Mouse (Mus musculus): ENCODE results near the gene Scamp1.

Scamp1 gene

DNA sequence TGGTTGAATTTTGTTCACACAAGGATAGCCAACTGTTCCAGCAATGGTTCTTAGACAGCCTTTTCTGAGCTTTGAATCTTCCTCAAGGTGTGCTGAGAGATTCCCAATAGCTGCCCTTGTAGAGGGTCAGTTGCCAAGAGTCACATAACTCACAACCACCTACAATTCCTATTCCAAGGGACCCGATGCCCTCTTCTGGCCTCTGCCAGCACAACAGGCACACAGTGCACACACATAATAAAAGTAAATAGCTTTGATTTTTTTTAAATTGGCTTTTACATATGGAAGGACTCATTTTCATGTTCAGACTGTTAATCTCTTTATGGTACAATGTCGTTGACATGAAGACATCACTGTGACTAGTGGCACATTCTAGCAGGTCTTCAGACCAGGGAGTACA, 72.9 kb downstream of the Scamp1 start:
- DNase-seq, result peak; percentile 42 to 51

DNA sequence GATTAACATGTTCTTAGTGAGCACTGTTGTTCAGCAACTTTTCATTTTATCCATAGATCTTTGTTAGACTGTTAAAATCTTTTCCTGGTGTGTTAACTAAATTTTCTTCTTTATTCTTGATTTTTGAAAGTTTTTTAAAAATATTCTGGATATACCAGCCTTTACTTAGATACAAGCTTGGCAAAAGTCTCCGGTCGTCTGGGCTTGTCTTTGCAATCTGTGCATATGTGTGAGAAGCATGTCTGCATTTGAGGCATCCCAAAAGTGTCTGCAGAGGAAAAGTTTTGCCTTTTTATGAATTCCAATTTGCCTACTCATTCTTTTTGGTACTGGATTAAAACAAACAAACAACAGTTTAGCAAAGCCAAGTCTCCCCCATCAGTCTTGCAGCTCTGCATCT, 73.5 kb downstream of the Scamp1 start:
- DNase-seq, result no peak

DNA sequence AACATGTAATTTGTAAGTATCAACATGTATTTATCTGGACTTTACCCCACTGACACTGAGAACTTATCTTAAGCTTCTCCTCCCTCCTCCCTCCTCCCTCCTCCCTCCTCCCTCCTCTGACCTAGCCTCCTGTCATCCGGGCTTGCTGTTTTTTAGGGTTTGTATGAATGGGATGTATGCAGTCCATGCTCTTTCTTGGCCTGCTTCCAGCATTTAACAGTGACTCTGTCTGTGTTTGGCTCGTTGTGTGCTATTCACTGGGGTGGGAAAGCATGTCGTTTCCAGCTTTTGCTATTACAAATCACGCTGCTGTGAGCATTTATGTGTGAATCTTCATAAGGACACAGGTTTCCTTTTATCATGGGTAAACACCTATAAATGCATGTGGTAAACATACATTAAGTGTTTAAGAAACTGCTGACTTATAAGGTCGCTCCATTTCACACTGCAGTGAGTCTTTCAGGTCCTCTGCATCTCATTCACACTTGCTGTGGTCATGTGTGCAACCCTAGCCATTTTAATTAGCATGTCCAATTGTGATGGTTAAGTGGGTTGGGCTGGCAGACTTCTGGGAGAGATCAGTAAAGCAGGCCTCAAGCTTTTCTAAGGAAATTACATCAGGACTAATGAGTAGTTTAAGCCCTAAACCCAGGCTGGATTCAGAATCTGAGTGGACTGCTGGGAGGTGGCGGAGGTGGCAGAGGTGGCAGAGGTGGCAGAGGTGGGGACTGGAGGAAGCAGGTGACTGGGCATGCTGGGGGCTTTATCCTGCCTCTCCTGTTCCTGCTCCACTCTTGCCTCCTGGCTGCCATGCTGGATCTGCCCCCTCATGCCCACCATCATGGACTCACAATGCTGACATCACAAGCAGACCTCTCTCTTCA, 74.2 kb downstream of the Scamp1 start:
- no peak for DNase-seq

DNA sequence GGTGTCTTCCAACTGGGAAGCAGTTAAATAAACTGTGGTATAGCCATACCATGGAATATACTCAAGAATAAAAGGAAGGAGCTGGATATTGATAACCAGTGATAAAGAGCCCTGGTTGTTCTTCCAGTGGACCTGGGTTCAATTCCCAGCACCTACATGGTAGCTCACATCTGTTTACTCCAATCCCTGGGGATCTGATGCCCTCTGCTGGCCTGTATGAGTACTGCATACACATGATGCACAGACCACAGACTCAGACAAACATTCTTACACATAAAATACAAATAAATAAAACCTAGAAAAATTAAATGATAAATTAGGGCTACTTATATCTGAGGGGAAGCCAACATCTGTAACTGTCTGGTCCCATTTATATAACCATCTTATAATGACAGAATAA, 76.8 kb downstream of the Scamp1 start:
- no peak for DNase-seq

DNA sequence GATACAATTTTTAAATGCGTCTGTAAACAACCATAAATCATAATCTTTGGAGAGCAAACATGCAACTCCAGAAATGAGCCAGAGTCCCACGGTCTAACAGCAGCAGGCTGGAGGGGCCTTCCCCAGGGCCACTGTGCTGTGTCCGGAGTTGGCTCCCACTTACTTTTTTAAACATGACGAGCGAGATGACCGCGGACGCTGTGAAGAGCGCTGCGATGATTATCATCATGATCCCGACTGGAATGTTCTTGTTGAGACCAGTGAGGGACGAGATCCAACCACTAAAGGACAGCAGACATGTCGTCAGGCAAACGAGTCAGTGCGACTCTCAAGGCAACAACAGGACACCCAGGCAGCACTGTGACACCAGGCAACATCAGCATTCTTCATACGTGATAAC, 77.7 kb downstream of the Scamp1 start:
- DNase-seq, result peak in 1 of 2 experiments; percentile 1

DNA sequence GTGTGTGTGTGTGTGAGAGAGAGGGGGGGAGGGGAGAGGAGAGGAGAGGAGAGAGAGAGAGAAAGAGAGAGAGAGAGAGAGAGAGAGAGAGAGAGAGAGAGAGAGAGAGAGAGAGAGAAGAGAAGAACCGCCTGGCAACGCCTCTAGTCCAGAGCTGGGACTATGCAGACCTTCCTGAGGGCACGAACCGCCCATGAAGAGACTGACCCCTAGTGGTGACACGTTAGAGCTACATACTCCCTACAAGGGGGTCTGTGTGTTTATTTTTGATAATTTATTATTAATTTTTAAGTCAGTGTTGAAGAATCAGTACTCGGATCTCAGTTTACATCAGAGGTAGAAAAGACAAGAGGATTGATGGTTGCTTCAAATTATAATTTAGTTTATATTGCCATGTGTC, 80.4 kb downstream of the Scamp1 start:
- DNase-seq, result peak; percentile 62 to 68

DNA sequence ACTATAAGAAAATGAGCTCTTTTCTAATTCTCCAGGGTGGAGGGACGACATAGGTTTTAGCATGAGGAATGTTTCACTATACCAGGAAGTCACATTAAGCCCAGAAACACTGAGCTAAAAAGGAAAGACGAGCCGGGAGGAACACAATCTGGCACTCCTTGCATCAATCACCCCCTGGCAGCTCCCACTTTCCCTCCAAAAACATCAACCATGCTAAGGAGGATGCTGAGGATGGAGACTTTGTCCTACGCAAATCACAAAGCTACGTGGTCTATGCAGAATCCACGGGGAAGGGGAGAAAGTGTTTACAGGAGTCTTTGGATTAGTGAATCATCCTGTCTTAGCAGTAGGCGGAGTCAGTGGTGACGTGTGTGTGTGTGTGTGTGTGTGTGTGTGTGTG, 85.8 kb downstream of the Scamp1 start:
- no peak for DNase-seq

DNA sequence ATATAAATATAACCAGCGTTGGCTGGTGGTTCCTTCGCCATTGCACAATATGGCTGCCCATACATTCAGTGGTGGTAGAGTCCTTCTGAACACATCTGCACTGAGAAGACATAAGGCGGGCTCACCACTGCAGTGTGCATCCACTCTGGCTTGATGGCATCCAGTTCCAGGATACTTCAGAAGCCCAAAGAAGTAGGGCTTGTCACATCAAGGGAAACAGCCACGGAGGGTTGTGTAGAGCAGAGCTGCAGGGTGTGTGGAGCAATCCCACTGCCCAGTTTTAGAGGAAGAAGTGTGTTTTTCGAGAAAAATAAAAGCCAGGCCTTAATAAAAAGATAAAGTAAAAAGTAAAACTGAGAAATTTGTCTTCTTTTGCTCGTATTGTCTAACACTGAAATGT, 87.0 kb downstream of the Scamp1 start:
- DNase-seq, result no peak

DNA sequence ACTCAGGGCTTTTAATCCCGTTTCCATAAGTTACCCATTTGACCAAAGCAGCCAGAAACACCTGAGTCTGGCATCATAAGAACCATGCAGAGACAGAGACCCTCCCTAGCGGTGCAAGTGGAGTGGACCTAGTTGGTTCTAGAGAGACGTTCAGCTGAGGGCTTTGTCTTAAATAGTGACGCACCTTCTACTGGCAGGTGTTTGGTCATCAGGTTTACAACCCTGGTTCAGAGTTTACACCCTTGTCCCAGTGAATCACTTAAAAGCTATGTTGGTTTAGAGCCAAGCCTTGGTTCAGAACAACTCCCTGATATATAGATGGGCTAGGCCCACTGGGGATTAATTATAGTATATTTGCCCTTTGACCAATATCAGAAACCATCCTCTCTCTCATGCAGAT, 92.4 kb downstream of the Scamp1 start:
- no peak for DNase-seq

DNA sequence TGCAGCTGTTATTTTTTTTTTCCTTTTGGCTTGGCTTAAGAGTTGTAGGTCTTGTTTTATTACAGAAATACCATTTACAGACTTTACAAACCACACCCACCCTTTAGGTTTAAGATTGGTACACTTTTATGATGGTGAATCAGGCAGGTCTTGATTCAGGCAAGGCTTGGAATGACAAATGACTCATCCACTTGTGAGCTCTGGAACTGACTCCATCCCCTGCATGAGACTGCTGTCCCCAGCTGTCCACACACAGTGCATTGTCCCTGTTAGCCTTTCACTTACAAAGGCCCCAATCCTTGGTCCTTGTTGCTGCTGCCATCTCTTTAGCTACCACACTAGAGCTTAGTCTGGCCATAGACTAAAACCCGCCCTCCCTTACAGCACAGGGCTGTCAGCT, 95.3 kb downstream of the Scamp1 start:
- DNase-seq, result no peak

DNA sequence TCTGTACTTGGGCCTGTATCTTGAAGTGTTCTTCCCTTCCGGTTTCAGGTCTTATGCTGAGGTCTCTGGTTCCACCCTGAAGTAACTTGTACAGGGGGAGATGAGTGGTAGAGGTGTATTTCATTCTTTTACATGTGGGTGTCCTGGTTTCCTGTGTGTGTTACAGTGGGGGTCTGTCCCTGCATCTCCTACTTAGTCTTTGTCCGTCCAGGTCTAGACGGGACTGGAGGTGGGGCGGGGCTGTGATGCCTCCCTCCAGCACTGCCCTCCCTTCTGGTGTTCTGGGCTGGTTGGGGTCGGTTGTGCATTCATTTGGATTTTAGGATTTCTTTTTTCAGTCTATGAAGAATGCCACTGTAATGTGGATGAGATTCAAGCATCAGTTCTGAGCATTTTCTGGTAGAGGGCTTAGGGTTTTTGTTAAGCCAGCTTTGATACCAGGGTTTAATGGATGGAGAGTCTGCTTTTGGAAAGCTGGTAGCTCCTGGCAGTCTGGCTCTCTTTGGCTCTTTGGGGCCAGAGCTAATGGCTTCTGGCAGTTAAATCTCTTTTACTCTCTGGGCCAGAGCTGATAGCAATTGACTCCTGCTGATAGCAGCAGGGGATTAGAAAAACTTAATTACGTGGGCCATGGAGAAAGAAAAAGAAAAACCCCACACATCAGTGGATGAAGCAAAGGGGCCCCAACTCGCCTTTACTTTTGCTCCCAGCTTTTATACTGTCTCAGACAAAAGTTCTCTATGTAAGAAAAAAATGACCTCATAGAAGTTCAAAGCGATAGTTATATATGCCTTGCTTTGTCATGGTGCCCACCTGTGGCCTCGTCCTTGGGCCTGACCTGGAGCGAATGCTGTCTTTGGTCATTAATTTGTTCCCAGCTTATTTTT, 97.2 kb downstream of the Scamp1 start:
- no peak for DNase-seq

DNA sequence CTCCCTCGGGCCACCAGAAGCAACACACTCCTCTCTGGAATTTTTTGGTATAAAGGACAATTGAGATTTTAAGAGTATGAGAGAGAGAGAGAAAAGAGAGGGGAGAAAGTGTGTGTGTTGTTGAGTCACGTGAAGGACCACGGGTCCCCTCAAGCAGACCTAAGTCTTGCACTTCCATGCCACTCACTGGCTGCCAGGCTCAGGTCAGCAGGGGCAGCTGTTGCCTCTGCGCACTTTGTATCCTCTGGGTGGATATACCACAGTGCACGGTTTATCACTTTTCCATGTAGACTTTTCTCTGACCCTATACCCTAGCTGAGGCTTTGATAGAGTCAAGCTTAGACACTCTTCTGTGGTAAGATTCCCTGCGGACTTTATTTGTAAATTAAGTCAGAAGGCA, 100.0 kb downstream of the Scamp1 start:
- DNase-seq, result no peak

DNA sequence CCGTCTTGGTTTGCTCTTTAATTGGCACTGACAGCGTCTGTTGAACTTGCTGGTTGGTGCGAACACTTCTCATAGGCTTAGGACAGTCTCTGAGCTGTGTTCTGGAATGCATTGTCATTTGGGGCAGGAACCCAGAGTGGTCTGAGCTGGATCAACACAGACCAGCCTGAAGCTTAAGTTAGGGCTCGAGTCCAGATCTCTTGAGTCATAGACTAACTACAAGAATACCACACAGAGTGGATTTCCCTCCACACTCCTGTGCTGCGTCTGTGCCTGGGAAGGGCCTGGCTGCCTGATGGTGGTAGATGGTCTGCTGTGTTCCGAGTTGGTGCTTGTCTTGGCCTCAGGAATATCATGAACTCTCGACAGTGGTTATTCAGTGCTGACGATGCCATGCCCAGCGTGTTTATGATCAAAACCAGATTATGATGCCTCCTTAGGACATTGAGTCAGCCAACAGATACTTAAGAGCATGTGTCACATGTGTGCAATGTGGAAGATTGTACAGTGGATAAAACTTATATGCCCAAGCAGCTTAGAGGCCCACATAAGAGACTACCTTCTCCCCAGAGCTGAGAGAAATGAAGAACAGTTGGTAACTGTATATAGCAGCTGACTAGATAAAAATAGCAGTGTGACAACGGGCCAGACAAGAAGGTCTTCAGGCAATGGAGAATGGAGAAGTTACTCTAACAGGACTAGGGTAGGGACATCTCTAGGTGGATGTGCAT, 100.8 kb downstream of the Scamp1 start:
- no peak for DNase-seq

DNA sequence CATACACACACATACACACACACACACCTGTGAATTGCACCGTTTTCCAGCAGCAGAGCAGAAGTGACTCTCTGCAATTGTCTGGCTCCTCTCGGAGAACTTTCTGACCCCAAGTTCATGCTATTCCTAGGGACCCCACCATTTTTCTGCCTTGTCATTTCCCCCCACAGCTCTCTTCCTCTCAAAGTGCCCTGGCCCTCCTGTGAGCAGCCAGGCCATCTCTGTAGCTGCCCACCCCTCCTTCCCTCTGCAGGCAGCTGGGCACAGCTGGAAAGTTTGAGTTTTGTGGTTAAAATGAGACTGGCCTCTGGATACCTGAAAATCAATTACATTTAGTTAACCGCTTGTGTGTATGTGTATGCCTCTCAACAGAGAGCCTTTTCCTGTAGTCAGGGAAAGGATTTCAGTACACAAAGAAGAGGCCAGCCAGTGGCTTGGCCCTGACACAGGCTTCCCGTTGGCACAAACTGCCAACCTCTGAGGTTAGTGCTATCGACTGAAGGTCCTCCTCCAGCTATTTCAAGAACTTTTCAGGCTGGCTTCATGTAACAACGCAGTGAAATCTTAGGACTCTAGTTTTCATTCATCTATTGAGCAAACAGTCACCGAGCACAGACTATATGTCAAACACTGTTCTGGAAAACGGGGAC, 102.2 kb downstream of the Scamp1 start:
- no peak for DNase-seq

DNA sequence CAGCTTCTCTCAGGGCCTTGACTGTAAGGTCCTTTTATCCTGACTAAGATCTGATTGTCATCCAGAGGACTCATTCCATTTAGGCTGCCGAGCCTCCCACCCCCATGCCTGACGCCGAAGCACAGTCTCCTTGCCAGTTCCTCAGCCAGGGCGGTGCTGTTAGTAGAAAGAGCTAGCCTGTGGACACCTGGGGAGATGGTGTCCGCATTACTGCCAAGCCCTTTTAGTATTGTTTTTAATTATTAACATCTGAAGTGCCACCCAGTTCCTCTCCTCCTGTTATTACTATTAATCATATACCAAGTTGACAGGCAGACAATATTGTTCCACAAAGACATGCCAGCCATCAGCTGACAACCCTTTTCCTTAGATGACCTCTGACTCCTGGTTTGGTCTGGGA, 103.6 kb downstream of the Scamp1 start:
- no peak for DNase-seq

DNA sequence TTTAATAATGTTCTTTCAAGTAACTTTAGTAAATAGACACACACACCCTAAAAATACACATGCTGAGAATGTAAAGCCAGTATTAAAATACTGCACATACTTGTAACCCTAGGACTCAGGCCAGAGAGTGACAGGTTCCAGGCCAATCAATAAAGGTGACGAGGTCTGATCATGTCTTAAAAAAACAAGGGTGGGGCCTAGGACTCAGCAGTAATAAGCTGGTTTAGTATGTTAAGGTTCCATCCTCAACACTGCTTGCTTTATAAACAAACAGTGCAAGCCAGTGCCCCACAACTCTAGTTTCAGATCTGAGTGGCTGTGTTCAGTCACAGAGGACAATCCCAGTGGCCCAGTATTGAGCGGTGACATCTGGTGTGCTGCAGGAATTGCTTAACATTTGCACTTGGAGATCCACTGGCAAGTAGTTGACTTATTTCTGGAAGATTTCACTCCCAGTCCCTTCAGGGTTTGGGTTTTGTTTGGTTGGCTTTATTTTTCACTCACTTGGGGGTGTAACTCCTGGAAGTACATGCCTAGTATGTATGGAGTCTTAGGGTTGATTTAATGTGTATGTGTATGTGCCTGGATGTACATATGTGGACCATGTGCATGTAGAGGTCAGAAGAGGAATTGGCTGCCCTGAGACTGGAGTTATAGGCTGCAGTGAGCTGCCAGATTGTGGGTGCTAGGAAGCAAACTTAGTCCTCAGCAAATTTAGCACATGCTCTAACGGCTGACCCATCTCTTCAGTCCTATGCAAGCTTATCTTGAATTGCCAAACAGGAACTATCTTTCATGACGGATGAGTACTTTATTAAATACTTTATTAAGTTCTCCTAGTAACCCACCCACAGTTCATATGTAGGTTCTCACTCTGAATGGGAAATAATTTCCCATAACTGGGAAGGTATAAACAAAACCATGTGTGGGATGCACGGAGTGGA, 104.9 kb downstream of the Scamp1 start:
- DNase-seq, result no peak

DNA sequence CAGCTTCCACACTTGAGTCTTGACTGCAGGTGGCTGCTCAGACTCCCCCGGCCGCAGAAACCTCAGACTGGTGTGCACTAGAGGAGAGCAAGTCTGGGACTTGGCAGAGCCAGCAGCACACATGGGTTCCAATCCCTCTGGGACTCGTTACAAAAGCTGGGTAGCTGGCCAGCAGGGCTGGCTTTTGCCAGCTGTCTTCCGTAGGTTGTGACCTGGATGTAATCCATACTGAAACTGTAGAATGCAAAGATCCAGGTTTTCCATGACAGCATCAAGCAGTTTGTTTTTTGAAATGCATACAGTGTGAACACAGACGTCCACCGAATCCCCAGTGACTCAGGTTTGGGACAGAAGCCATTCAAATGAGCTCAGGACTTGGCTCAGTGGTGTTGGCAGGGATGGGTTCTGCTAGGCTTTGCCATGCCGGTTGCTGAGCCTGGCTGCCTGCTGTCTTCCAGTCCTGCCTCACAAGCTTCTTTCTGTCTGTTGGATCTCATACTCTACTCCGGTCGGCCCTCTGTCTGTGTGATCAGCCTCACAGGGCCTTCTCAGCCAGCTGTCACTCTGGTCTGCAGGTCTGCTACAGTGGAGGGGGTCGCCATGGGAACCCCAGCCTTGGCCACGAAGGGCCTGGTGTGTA, 107.1 kb downstream of the Scamp1 start:
- DNase-seq, result peak in 1 of 2 experiments; percentile 35

DNA sequence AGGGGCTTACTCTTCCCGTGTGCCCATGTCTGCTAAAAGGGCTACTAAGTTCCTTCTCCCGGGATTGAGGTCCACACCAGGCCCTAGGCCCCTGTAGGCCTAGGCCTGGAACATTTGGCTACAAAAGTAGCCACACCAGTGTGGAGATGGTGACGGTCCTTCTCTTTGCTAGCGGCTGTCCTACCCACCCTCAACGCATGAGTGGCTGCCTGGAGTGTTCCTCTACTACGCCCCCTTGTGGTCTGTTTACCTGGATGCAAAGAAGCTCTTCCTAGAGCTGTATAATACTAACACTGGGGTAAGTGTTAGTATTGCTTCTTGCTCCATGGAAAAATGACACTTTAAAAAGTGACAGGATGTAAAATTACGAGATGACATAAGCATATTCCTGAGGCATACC, 108.5 kb downstream of the Scamp1 start:
- DNase-seq, result peak; percentile 53 to 71

DNA sequence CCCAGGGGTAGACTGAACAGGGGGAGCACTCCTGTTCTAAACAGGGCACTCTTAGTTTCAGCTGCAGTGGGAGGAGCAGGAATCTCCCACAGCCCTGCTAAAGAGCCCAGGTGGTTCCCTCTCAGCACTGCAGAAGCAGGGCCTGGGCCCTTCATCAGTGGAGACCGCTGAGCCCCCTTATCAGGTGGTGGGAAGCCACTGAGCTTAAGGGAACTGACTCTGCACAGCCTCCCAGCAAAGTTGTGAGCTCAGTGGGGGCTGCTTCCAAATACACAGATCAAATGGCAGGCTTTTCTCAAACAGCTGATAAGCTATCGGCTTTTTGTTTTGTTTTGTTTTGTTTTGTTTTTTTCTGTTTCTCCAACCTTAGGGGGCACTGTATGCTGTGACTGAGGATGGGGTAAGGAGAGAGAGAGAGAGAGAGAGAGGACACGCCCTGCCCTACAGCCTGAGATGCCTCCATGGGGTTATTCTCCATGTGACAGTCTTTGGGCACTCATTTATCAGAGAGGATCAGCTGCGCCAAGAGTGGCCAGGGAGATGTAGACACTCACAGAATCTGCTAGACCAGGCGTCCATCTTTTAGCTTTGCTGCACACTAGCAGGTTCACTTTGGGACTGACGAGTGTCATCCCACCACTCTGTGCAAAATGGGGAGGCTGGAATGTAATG, 110.1 kb downstream of the Scamp1 start:
- no peak for DNase-seq

DNA sequence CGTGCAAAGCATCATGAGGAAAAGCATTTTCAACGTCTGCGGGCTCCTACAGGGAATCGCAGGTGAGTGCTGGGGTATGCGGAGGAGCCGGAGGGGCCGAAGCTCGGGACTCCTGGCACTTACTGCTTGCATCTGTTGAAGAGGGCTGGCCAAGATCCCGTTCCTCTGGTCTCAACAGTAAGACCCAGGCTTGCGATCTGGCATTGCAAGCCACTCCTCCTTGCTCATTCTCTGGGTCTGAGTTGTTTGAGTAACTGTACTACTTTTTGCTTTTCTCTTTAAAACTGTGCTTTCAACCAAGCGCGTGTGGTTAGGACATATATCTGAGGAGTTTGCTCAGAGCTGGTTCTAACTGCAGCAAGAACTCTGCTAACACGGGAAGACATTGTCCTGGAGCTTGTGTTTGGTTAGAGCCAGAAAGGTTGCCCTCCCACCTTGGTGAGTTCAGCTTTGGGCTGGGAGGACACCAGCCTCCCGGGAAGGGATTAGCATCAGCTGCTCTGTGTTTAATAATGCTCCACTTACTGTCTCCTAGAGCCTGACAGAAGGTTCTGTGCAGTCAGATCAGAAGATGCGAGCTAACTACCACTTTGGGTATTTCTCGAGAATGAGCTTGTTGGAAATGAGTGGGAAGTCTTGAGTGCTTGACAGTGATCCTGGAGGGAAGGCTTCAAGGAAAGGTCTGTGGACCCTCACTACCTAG, 110.9 kb downstream of the Scamp1 start:
- no peak for DNase-seq

Measured in kidney, postnatal 4 days (tissue).